Mouse (Mus musculus): ENCODE results near the gene Rtn4r. TPM values are rescaled to one million over a fixed set of nuclear protein-coding genes. Genes with fewer than 3 reads are reported as not detected.
"Not testable (repeated sequence)": the region's sequence is repeated elsewhere in the genome, so short reads cannot be mapped to it uniquely, and the experiment has no call there.

Rtn4r gene
- polyA plus RNA-seq, 1 experiment from 2014 or later = 10.7 TPM

- Histone ChIP-seq H3K4me1 (ENCODE audit: control insufficient read depth, insufficient read depth, low read length) (peaks cover 15% of the 10 kb centered on the region), H3K36me3 (ENCODE audit: control insufficient read depth, insufficient read depth, low read length) (no peaks in the 10 kb centered on the region), H3K27ac (ENCODE audit: low read depth, low read length) (peak overlapping the region; percentile 2; the same call in 1 of the 2 replicates), H3K9ac (ENCODE audit: low read length) (no peak overlapping the region), H3K4me2 (ENCODE audit: low read depth) (no peak overlapping the region), H3K9me3 (ENCODE audit: control insufficient read depth, low read length) (no peaks in the 10 kb centered on the region), H3K4me3 (ENCODE audit: low read depth, low read length) (no peak overlapping the region), H3K27me3 (ENCODE audit: control insufficient read depth, insufficient read depth, low read length) (no peaks in the 10 kb centered on the region)
- ATAC-seq (ENCODE audit: insufficient read depth, low FRiP score, low TSS enrichment) (peak; percentile 60; the same call in 1 of the 2 replicates), DNase-seq (ENCODE audit: low spot score) (no peak)
- WGBS = 29% methylated on average over 8 of the region's 8 CpGs
Measured at GRCm38 (mm10) chr16:18185715-18186449, 58.4 kb downstream of the Rtn4r start.

GRCm38 (mm10) chr16:18186798-18187197, 59.4 kb downstream of the Rtn4r start:
- H3K27ac ChIP-seq (ENCODE audit: low read depth, low read length) = 0 out of 2 replicates have a peak overlapping the region, but pooled peaks have one; percentile 34
- H3K4me3 ChIP-seq (ENCODE audit: low read depth, low read length) = no peak overlapping the region
- H3K4me2 ChIP-seq (ENCODE audit: low read depth) = no peak overlapping the region
- no peaks in the 10 kb centered on the region for H3K27me3 ChIP-seq (ENCODE audit: control insufficient read depth, insufficient read depth, low read length)
- 86% methylated on average over 4 of the region's 4 CpGs for WGBS
- no peaks in the 10 kb centered on the region for H3K36me3 ChIP-seq (ENCODE audit: control insufficient read depth, insufficient read depth, low read length)
- ATAC-seq (ENCODE audit: insufficient read depth, low FRiP score, low TSS enrichment) = no peak
- H3K4me1 ChIP-seq (ENCODE audit: control insufficient read depth, insufficient read depth, low read length) = peaks cover 8% of the 10 kb centered on the region
- H3K9ac ChIP-seq (ENCODE audit: low read length) = no peak overlapping the region
- H3K9me3 ChIP-seq (ENCODE audit: control insufficient read depth, low read length) = no peaks in the 10 kb centered on the region
- DNase-seq (ENCODE audit: low spot score) = no peak

- no peak for DNase-seq (ENCODE audit: low spot score)
- Histone ChIP-seq H3K27me3 (ENCODE audit: control insufficient read depth, insufficient read depth, low read length) (no peaks in the 10 kb centered on the region), H3K4me1 (ENCODE audit: control insufficient read depth, insufficient read depth, low read length) (peaks cover 8% of the 10 kb centered on the region), H3K9me3 (ENCODE audit: control insufficient read depth, low read length) (no peaks in the 10 kb centered on the region), H3K27ac (ENCODE audit: low read depth, low read length) (no peak overlapping the region), H3K4me3 (ENCODE audit: low read depth, low read length) (no peak overlapping the region), H3K36me3 (ENCODE audit: control insufficient read depth, insufficient read depth, low read length) (no peaks in the 10 kb centered on the region), H3K9ac (ENCODE audit: low read length) (no peak overlapping the region), H3K4me2 (ENCODE audit: low read depth) (no peak overlapping the region)
- no peak for ATAC-seq (ENCODE audit: insufficient read depth, low FRiP score, low TSS enrichment)
- WGBS = 92% methylated on average over 3 of the region's 3 CpGs
Measured at GRCm38 (mm10) chr16:18187221-18187620, 59.8 kb downstream of the Rtn4r start.

GRCm38 (mm10) chr16:18191006-18191405, 63.6 kb downstream of the Rtn4r start:
- Histone ChIP-seq H3K4me2 (ENCODE audit: low read depth) (no peak overlapping the region), H3K4me3 (ENCODE audit: low read depth, low read length) (no peak overlapping the region), H3K4me1 (ENCODE audit: control insufficient read depth, insufficient read depth, low read length) (peaks cover 17% of the 10 kb centered on the region), H3K27ac (ENCODE audit: low read depth, low read length) (no peak overlapping the region), H3K9ac (ENCODE audit: low read length) (no peak overlapping the region), H3K9me3 (ENCODE audit: control insufficient read depth, low read length) (no peaks in the 10 kb centered on the region), H3K36me3 (ENCODE audit: control insufficient read depth, insufficient read depth, low read length) (no peaks in the 10 kb centered on the region), H3K27me3 (ENCODE audit: control insufficient read depth, insufficient read depth, low read length) (no peaks in the 10 kb centered on the region)
- ATAC-seq (ENCODE audit: insufficient read depth, low FRiP score, low TSS enrichment) = no peak
- 85% methylated on average over 2 of the region's 2 CpGs for WGBS
- no peak for DNase-seq (ENCODE audit: low spot score)

- ATAC-seq (ENCODE audit: insufficient read depth, low FRiP score, low TSS enrichment) (peak; percentile 77), DNase-seq (ENCODE audit: low spot score) (peak; percentile 73)
- 60% methylated on average over 15 of the region's 15 CpGs for WGBS
- Histone ChIP-seq H3K36me3 (ENCODE audit: control insufficient read depth, insufficient read depth, low read length) (no peaks in the 10 kb centered on the region), H3K4me3 (ENCODE audit: low read depth, low read length) (no peak overlapping the region), H3K9ac (ENCODE audit: low read length) (no peak overlapping the region), H3K4me1 (ENCODE audit: control insufficient read depth, insufficient read depth, low read length) (peaks cover 34% of the 10 kb centered on the region), H3K9me3 (ENCODE audit: control insufficient read depth, low read length) (no peaks in the 10 kb centered on the region), H3K27me3 (ENCODE audit: control insufficient read depth, insufficient read depth, low read length) (no peaks in the 10 kb centered on the region), H3K4me2 (ENCODE audit: low read depth) (no peak overlapping the region), H3K27ac (ENCODE audit: low read depth, low read length) (peak overlapping the region; percentile 49)
Measured at GRCm38 (mm10) chr16:18194208-18194985, 67.0 kb downstream of the Rtn4r start.

GRCm38 (mm10) chr16:18195068-18195467, 67.6 kb downstream of the Rtn4r start:
- 44% methylated on average over 5 of the region's 5 CpGs for WGBS
- no peak overlapping the region for H3K9ac ChIP-seq (ENCODE audit: low read length)
- H3K9me3 ChIP-seq (ENCODE audit: control insufficient read depth, low read length) = no peaks in the 10 kb centered on the region
- ATAC-seq (ENCODE audit: insufficient read depth, low FRiP score, low TSS enrichment) (no peak), DNase-seq (ENCODE audit: low spot score) (no peak)
- no peaks in the 10 kb centered on the region for H3K27me3 ChIP-seq (ENCODE audit: control insufficient read depth, insufficient read depth, low read length)
- H3K36me3 ChIP-seq (ENCODE audit: control insufficient read depth, insufficient read depth, low read length) = no peaks in the 10 kb centered on the region
- H3K27ac ChIP-seq (ENCODE audit: low read depth, low read length) = no peak overlapping the region
- peaks cover 38% of the 10 kb centered on the region for H3K4me1 ChIP-seq (ENCODE audit: control insufficient read depth, insufficient read depth, low read length)
- H3K4me3 ChIP-seq (ENCODE audit: low read depth, low read length) = no peak overlapping the region
- no peak overlapping the region for H3K4me2 ChIP-seq (ENCODE audit: low read depth)

GRCm38 (mm10) chr16:18195561-18195960, 68.1 kb downstream of the Rtn4r start:
- ATAC-seq (ENCODE audit: insufficient read depth, low FRiP score, low TSS enrichment); H3K9ac ChIP-seq (ENCODE audit: low read length); H3K4me3 ChIP-seq (ENCODE audit: low read depth, low read length); H3K27me3 ChIP-seq (ENCODE audit: control insufficient read depth, insufficient read depth, low read length); DNase-seq (ENCODE audit: low spot score); H3K27ac ChIP-seq (ENCODE audit: low read depth, low read length); H3K4me2 ChIP-seq (ENCODE audit: low read depth); H3K9me3 ChIP-seq (ENCODE audit: control insufficient read depth, low read length); H3K36me3 ChIP-seq (ENCODE audit: control insufficient read depth, insufficient read depth, low read length): not testable (repeated sequence)
- 50% methylated on average over 3 of the region's 3 CpGs for WGBS
- peaks cover 38% of the 10 kb centered on the region for H3K4me1 ChIP-seq (ENCODE audit: control insufficient read depth, insufficient read depth, low read length)

- Histone ChIP-seq H3K4me1 (ENCODE audit: control insufficient read depth, insufficient read depth, low read length) (peaks cover 38% of the 10 kb centered on the region), H3K36me3 (ENCODE audit: control insufficient read depth, insufficient read depth, low read length) (no peaks in the 10 kb centered on the region), H3K27me3 (ENCODE audit: control insufficient read depth, insufficient read depth, low read length) (no peaks in the 10 kb centered on the region), H3K4me3 (ENCODE audit: low read depth, low read length) (no peak overlapping the region), H3K4me2 (ENCODE audit: low read depth) (no peak overlapping the region), H3K9me3 (ENCODE audit: control insufficient read depth, low read length) (no peaks in the 10 kb centered on the region), H3K9ac (ENCODE audit: low read length) (no peak overlapping the region), H3K27ac (ENCODE audit: low read depth, low read length) (no peak overlapping the region)
- 86% methylated on average over 6 of the region's 6 CpGs for WGBS
- no peak for ATAC-seq (ENCODE audit: insufficient read depth, low FRiP score, low TSS enrichment)
- no peak for DNase-seq (ENCODE audit: low spot score)
Measured at GRCm38 (mm10) chr16:18197881-18198280, 70.4 kb downstream of the Rtn4r start.

Data from neural tube, embryonic 11.5 days (tissue).